Mouse (Mus musculus): Measurements from ENCODE around the gene Hdhd5. TPM values are rescaled to one million over a fixed set of nuclear protein-coding genes. Genes with fewer than 3 reads are reported as not detected.

Hdhd5 gene
- polyA plus RNA-seq, 1 experiment from 2014 or later, result 13.2 TPM

DNA sequence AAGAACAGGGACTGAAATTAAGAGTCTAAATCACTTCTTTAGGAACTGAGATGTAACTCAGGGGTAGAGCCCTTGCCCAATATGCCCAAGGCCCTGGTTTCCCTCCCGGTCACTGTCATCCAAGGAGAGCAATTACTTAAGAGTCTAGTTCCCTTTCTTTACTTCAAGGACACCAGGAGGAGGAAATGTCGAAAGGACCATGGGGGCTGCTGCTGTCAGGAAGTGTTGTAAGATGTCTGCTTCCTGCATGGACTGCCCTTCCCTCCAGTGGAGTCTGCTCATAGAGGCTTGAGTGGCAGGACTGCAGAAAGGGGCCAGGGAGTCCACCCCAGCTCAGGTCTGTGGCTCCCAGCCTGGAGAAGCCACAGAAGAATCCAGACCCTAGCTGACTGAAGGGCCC, 51.8 kb downstream of the Hdhd5 start:
- H3K36me3 ChIP-seq, result peaks cover 42% of the 10 kb centered on the region
- 84% methylated on average over 2 of the region's 2 CpGs for WGBS
- no peak overlapping the region for H3K9ac ChIP-seq
- H3K4me2 ChIP-seq, result no peak overlapping the region
- no peaks in the 10 kb centered on the region for H3K27me3 ChIP-seq
- no peak overlapping the region for H3K27ac ChIP-seq
- ATAC-seq (ENCODE audit: low FRiP score), result no peak
- H3K4me1 ChIP-seq (replicated peaks), result peaks cover 8% of the 10 kb centered on the region
- no peaks in the 10 kb centered on the region for H3K9me3 ChIP-seq
- H3K4me3 ChIP-seq, result no peak overlapping the region

DNA sequence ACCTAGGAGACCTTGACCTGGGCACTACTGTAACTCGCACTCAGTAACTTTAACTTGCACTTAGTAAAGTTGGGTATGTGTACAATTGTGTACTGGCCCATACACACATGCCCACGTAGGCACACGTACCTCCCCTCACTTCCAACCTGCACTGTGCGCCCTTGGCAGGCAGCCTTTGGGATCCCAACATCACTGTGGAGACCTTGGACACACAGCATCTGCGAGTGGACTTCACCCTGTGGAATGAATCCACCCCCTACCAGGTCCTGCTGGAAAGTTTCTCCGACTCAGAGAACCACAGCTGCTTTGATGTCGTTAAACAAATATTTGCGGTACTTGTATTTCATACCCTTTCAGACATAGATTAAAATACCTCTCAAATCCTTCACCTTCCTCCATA, 55.8 kb downstream of the Hdhd5 start:
- H3K27ac ChIP-seq, result no peak overlapping the region
- H3K9me3 ChIP-seq, result no peaks in the 10 kb centered on the region
- peaks cover 35% of the 10 kb centered on the region for H3K4me1 ChIP-seq (replicated peaks)
- H3K27me3 ChIP-seq, result no peaks in the 10 kb centered on the region
- H3K4me3 ChIP-seq, result no peak overlapping the region
- H3K36me3 ChIP-seq, result peaks cover 24% of the 10 kb centered on the region
- no peak overlapping the region for H3K9ac ChIP-seq
- WGBS, result 85% methylated on average over 8 of the region's 8 CpGs
- no peak overlapping the region for H3K4me2 ChIP-seq
- ATAC-seq (ENCODE audit: low FRiP score), result no peak

DNA sequence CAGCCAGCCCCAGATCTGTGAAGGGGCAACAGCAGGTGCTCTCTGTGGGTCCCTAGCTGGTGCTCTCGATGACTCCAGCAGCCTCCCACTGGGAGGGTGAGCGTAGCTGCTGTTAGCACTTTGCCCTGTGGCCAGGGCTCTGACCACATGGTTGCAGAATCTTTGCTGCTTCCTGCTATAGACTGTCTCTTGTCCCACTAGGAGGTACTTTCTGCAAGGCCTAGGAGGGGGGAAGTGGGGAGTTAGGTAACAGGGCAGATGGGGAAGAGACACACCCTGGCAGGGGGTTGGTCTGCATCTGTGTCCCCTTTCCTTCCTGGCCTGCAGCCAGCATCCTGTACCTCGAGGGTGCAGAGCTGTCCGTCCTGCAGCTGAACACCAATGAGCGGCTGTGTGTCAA, 57.7 kb downstream of the Hdhd5 start:
- H3K4me1 ChIP-seq (replicated peaks), result peaks cover 44% of the 10 kb centered on the region
- H3K9ac ChIP-seq, result no peak overlapping the region
- WGBS, result 14% methylated on average over 5 of the region's 5 CpGs
- H3K4me2 ChIP-seq, result 0 out of 2 replicates have a peak overlapping the region, but pooled peaks have one; percentile 9
- no peaks in the 10 kb centered on the region for H3K27me3 ChIP-seq
- peak; percentile 53; the same call in 1 of the 2 replicates for ATAC-seq (ENCODE audit: low FRiP score)
- peaks cover 9% of the 10 kb centered on the region for H3K36me3 ChIP-seq
- H3K4me3 ChIP-seq, result no peak overlapping the region
- H3K27ac ChIP-seq, result peak overlapping the region; percentile 89
- no peaks in the 10 kb centered on the region for H3K9me3 ChIP-seq

DNA sequence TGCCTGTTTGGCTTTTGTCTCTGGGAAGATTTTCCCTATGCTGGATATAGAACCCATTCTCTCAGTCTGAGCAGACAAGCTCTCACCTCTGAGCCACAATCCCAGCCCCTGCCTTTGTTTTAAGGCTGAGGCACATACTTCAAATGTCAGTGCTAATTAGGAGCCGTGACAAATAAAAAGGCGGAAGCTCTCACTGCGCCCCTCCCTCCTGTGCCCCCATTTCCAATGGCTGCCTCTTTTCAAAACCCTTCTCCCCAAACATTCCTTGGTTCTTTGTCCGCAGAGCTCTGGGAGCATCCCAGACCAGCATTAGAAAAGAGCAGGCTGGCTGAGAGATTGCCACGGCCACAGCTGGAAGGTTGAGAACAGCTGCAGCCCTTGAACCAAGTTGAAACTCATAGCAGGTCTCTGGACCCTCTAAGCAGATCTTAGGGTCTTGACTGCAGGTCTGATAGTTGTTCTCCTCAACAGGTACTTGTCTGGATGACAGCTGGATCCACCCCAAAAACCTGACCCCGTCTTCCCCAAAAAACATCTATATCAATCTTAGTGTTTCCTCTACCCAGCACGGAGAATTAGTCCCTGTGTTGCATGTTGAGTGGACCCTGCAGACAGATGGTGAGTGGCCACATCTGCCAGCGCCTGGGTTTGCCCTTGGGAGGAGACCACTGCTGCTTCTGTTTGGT, 58.5 kb downstream of the Hdhd5 start:
- peak overlapping the region; percentile 89 for H3K27ac ChIP-seq
- peak overlapping the region; percentile 35; the same call in 1 of the 2 replicates for H3K9ac ChIP-seq
- peaks cover 44% of the 10 kb centered on the region for H3K4me1 ChIP-seq (replicated peaks)
- H3K36me3 ChIP-seq, result peaks cover 5% of the 10 kb centered on the region; the same call in 1 of the 2 replicates
- H3K9me3 ChIP-seq, result no peaks in the 10 kb centered on the region
- no peaks in the 10 kb centered on the region for H3K27me3 ChIP-seq
- H3K4me2 ChIP-seq, result peak overlapping the region; percentile 29; the same call in 1 of the 2 replicates
- WGBS, result 8% methylated on average over 8 of the region's 8 CpGs
- peak; percentile 67 for ATAC-seq (ENCODE audit: low FRiP score)
- H3K4me3 ChIP-seq, result no peak overlapping the region

DNA sequence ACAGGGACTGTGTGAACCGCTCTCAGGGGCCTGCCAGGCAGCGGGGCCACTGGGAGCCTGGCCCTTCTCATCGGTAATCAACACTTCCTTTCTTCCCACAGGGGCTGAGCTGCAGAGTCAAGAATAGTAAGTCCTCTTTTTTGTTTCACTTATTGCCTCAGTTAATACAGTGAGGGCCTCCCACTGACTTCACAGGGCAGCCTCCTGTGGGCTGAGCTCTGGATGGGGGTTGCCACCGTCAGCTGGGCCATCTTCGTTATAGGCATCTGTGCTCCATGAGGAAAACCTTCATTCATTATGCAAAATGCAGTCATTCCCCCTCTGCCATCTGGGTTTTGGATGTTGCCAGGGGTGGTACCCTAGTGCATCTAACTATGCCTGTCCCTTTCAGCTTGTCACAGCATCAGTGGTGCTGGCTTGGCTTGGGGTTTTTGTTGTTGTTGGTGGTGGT, 59.1 kb downstream of the Hdhd5 start:
- peak overlapping the region; percentile 35; the same call in 1 of the 2 replicates for H3K9ac ChIP-seq
- ATAC-seq (ENCODE audit: low FRiP score), result peak; percentile 81
- peaks cover 44% of the 10 kb centered on the region for H3K4me1 ChIP-seq (replicated peaks)
- H3K4me2 ChIP-seq, result peak overlapping the region; percentile 29; the same call in 1 of the 2 replicates
- H3K4me3 ChIP-seq, result no peak overlapping the region
- H3K36me3 ChIP-seq, result peaks cover under 1% of the 10 kb centered on the region; the same call in 1 of the 2 replicates
- no peaks in the 10 kb centered on the region for H3K27me3 ChIP-seq
- no peaks in the 10 kb centered on the region for H3K9me3 ChIP-seq
- 2% methylated on average over 5 of the region's 5 CpGs for WGBS
- H3K27ac ChIP-seq, result peak overlapping the region; percentile 89

DNA sequence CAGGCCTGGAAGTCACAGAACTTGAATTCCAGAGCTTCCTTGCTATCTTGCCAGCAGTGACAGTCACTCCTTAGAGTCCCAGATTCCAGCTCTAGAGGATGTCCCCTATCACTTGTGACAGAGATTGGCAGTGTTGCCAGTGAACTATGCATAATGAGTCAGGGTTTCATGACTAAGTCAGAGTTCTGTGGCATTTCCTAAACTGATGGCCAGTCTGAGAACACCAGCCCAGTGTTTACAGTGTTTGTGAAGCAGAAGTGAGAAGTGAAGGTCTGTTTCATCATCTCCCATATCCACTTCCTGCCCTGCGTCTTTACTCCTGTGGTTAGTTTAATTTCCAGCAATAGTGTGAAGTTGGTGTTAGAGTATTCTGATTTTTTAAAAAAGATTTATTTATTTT, 60.5 kb downstream of the Hdhd5 start:
- 94% methylated on average over 1 of the region's 1 CpGs for WGBS
- no peak for ATAC-seq (ENCODE audit: low FRiP score)
- no peaks in the 10 kb centered on the region for H3K36me3 ChIP-seq
- no peaks in the 10 kb centered on the region for H3K27me3 ChIP-seq
- H3K4me3 ChIP-seq, result no peak overlapping the region
- H3K4me1 ChIP-seq (replicated peaks), result peaks cover 44% of the 10 kb centered on the region
- H3K9me3 ChIP-seq, result no peaks in the 10 kb centered on the region
- H3K27ac ChIP-seq, result peak overlapping the region; percentile 62
- no peak overlapping the region for H3K4me2 ChIP-seq
- H3K9ac ChIP-seq, result no peak overlapping the region

DNA sequence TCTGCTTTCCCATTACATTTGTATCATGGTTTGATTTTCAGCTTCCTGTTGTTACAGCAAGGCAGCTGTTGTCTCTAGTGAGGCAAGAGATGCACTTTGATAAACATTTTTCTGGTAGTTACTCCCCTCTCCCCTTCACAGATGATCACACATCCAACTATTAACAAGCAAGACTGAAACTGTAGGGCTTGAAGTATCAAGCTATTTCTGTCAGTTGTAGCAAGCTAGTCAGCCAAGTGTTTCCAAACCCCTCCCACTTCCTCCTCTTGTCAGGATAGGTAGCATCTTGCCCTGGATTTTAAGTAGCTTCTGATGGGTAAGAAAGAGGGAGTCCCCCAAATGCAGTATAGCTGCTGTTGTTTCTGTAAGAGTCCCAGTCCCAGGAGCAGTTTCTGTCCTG, 61.3 kb downstream of the Hdhd5 start:
- Histone ChIP-seq H3K9ac (no peak overlapping the region), H3K4me2 (no peak overlapping the region), H3K27ac (no peak overlapping the region), H3K4me1 (replicated peaks) (peaks cover 44% of the 10 kb centered on the region), H3K9me3 (no peaks in the 10 kb centered on the region), H3K4me3 (no peak overlapping the region), H3K36me3 (no peaks in the 10 kb centered on the region), H3K27me3 (peaks cover 9% of the 10 kb centered on the region)
- no peak for ATAC-seq (ENCODE audit: low FRiP score)

DNA sequence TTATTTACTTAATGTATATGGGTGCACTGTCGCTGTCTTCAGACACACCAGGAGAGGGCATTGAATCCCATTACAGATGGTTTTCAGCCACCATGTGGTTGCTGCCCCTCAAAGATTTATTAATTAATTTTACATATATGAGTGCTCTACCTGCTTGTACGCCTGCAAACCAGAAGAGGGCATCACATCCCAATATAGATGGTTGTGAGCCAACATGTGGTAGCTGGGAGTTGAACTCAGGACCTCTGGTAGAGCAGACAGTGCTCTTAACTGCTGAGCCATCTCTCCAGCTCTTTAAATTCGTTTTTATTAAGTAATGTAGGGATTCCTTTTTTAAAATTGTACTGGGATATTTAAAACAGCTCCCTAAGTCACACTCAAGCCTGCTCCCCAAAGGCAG, 61.9 kb downstream of the Hdhd5 start:
- H3K9ac ChIP-seq, result no peak overlapping the region
- H3K27ac ChIP-seq, result no peak overlapping the region
- H3K36me3 ChIP-seq, result no peaks in the 10 kb centered on the region
- H3K4me2 ChIP-seq, result no peak overlapping the region
- H3K9me3 ChIP-seq, result no peaks in the 10 kb centered on the region
- no peak overlapping the region for H3K4me3 ChIP-seq
- WGBS, result 73% methylated on average over 3 of the region's 3 CpGs
- ATAC-seq (ENCODE audit: low FRiP score), result no peak
- H3K27me3 ChIP-seq, result peaks cover 14% of the 10 kb centered on the region
- H3K4me1 ChIP-seq (replicated peaks), result peaks cover 46% of the 10 kb centered on the region

DNA sequence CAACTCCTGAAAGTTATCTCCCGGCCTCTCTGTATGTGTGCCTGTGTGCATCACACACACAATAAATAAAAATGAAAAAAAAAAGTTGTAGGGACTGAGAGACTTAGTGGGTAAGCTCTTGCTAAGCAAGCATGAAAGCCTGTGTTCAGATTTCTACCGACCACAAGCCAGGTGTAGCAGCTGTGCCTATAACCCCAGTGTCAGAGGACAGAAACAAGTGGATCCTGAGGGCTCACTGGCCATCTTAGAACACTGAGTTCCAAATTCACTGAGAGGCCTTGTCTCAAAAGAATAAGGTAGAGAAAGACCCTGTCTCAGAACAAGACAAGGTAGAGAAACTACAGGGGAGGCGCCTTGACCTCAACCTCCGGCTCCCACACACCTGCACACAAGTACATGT, 62.9 kb downstream of the Hdhd5 start:
- Histone ChIP-seq H3K9ac (no peak overlapping the region), H3K27me3 (peaks cover 24% of the 10 kb centered on the region), H3K36me3 (no peaks in the 10 kb centered on the region), H3K4me2 (no peak overlapping the region), H3K4me1 (replicated peaks) (peaks cover 45% of the 10 kb centered on the region), H3K27ac (no peak overlapping the region), H3K4me3 (no peak overlapping the region), H3K9me3 (no peaks in the 10 kb centered on the region)
- ATAC-seq (ENCODE audit: low FRiP score), result no peak
- WGBS, result 94% methylated on average over 4 of the region's 4 CpGs

DNA sequence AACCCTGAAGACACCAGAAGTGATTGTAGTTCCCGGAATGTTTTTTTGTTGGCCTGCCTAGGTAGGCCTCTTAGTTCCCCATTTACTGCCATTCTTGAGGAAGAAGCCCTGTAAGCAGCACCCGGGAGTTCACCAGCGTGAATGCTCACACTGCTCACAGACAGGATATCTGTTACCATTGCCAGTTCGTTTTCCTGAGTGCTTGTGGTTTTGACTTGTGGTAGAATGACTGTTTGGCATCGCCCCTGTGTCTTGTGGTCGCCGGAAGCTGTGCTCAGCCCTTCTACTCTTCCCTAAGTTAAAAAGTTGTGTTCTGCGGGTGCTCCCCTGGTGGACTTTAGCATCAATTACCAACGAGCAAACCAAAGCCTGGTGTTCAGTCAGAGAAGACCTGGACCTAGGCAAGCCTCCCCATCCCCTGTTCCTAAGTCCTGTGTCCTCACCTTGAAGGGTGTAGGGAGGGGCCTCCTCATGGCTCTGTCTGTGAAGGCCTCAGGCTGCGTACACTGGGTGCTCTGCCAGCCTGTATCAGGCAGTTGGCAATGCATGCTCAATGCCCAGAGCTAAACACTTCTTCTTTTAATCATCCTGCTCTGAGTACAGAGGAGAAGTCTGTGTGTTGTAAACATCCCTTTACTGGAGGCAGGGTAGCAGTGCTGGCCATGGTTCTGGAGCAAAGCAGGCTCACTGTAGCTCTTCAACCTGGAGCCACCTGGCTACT, 64.3 kb downstream of the Hdhd5 start:
- no peaks in the 10 kb centered on the region for H3K9me3 ChIP-seq
- H3K27ac ChIP-seq, result no peak overlapping the region
- H3K9ac ChIP-seq, result no peak overlapping the region
- H3K27me3 ChIP-seq, result peaks cover 39% of the 10 kb centered on the region
- H3K4me2 ChIP-seq, result no peak overlapping the region
- no peak overlapping the region for H3K4me3 ChIP-seq
- 81% methylated on average over 10 of the region's 10 CpGs for WGBS
- no peak for ATAC-seq (ENCODE audit: low FRiP score)
- peaks cover 35% of the 10 kb centered on the region for H3K4me1 ChIP-seq (replicated peaks)
- H3K36me3 ChIP-seq, result no peaks in the 10 kb centered on the region

DNA sequence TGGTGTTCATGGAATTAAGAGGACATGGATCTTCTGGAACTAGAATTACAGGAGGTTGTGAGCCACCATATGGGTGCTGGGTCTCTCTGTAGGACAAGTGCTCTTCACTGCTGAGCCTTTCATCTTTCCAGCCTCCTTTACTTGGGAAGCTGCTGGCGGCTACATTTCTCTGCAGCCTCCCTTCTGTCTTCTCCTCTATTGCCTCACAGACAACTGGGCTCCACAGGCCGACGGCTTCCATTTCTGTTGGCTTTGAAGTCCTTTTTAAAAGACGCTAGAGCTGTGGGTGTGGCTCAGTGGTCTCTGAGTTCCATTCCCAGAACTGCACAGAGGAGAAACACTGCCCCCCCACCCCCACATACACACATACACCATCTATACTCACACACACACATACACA, 65.7 kb downstream of the Hdhd5 start:
- H3K4me1 ChIP-seq (replicated peaks), result peaks cover 28% of the 10 kb centered on the region
- no peaks in the 10 kb centered on the region for H3K36me3 ChIP-seq
- no peak overlapping the region for H3K4me3 ChIP-seq
- no peak overlapping the region for H3K9ac ChIP-seq
- no peak overlapping the region for H3K4me2 ChIP-seq
- no peak overlapping the region for H3K27ac ChIP-seq
- H3K9me3 ChIP-seq, result no peaks in the 10 kb centered on the region
- no peak for ATAC-seq (ENCODE audit: low FRiP score)
- 43% methylated on average over 4 of the region's 4 CpGs for whole genome bisulfite sequencing
- peaks cover 47% of the 10 kb centered on the region for H3K27me3 ChIP-seq

DNA sequence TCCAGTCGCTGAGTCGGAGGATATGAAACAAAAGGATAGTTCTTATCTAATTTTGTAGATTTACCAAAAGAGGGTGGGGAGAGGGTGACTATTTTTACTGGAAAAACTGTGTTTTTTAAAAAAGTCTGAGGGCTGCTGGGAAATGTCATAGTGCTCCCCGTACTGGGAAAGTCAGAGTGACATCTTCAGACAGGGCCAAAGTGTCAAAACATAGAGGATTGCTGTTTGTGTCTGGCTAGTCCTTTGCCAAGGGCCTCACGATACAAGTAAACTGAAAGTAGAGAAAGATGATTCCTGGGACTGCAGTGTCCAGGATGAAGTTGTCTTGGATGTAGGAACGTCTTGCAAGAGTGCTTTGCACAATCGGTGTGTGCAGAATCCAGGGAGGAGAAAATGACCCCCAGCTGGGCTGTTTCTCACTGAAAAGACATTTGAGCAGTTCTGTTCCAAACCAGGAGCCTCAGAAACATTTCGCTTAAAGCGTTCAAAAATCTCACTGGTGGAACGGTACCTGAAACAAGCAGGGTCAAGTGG, 66.6 kb downstream of the Hdhd5 start:
- Histone ChIP-seq H3K4me1 (replicated peaks) (peaks cover 19% of the 10 kb centered on the region), H3K4me2 (peak overlapping the region; percentile 67), H3K9ac (no peak overlapping the region), H3K27ac (no peak overlapping the region), H3K9me3 (no peaks in the 10 kb centered on the region), H3K27me3 (peaks cover 47% of the 10 kb centered on the region), H3K4me3 (peak overlapping the region; percentile 55), H3K36me3 (no peaks in the 10 kb centered on the region)
- WGBS, result 47% methylated on average over 9 of the region's 9 CpGs
- ATAC-seq (ENCODE audit: low FRiP score), result no peak
